Mouse (Mus musculus): ENCODE results near the gene Elane.

- TF ChIP-seq CTCF (IDR thresholded peaks at IDR 0.05) (no peak), EP300 (IDR thresholded peaks at IDR 0.05) (no peak)
Measured at GRCm38 (mm10) chr10:79881981-79882380, 4.1 kb upstream of the Elane start.

All from lung, postnatal 0 days (tissue).